Mouse (Mus musculus): ENCODE measurements at regions not wholly inside any gene's neighbourhood (a gene's known extent, or its start where the extent isn't known, plus 50 kb on each side); places are given as distances from the start of the nearest gene placed in this dataset.

DNA sequence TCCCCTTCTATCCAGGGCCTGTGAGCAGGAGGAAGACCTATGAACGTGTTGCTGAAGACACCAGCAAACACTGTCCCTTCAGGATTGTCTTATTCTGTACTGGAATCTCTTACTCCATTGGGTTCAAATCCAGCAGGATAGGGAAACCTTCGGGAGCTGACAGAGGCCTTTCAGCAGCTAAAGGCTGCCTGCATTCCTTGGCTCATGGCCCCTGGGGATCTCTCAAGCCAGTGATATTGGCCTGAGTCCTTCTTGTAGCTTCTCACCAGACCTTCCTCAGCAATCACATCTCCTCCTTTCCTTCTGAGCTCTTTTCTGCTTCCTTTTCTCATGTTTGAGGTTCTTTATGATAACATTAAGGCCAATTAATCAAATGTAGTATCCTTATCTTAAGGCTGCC, 103.8 kb upstream of the Sh3bp4 start:
- TF ChIP-seq CTCF (conservative IDR thresholded peaks at IDR 0.05; ENCODE audit: insufficient read depth, insufficient read length, low read depth, low read length), result no peak
- TF ChIP-seq POLR2A (IDR thresholded peaks at IDR 0.05; ENCODE audit: low read depth, low read length), result no peak

Measured in kidney, adult 2 months (tissue).